Mouse (Mus musculus): Measurements from ENCODE around the gene Hmcn1. TPM values are rescaled to one million over a fixed set of nuclear protein-coding genes. Genes with fewer than 3 reads are reported as not detected.

The Hmcn1 gene
- polyA plus RNA-seq, 1 experiment from 2014 or later, result 3.4 TPM

DNA sequence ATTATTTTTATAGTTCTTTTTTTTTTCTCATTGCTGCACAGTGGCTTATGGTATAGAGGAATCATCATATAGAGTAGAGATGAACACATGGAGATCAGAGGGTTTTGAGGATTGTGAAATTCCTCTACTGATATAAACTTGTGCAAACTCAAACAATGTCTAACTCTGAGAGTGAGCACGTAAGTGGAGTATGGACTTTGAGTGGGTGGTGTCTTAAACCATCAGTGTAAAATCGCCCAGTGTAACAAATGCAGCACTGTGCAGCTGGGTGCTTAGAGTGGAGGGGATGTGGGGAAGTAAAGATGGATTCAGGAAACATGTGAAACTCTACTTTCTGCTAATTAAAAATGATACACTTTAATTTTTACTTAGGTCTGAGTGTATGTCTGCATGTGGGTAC lies 408.8 kb downstream of the Hmcn1 start:
- Histone ChIP-seq H3K9me3 (no peaks in the 10 kb centered on the region), H3K4me3 (replicated peaks) (no peak overlapping the region), H3K4me2 (replicated peaks) (no peak overlapping the region), H3K9ac (no peak overlapping the region), H3K36me3 (no peaks in the 10 kb centered on the region), H3K27me3 (replicated peaks) (no peaks in the 10 kb centered on the region), H3K27ac (no peak overlapping the region), H3K4me1 (replicated peaks) (no peaks in the 10 kb centered on the region)
- peak; percentile 73 for ATAC-seq
- WGBS, result 76% methylated on average over 2 of the region's 2 CpGs

DNA sequence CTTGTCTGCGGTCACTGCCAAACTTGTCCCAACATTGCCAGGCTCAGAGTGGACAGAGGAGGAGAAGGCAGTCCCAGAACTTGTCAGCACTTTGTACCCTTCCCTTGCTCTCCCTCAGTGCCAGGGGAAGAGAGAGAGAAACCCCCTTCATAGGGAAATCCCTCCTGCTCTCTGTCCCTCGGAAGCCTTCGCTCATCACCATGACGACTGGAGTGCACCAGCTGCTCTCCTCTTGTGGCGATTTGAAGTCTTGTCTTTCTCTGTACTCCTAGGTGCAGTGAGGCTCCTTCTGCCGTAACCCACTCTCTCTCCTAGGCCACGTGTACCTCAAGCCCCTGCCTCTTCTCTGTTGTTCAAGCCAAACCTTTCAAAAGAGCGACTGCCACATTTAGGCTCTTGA lies 409.5 kb downstream of the Hmcn1 start:
- Histone ChIP-seq H3K4me1 (replicated peaks) (no peaks in the 10 kb centered on the region), H3K27ac (no peak overlapping the region), H3K27me3 (replicated peaks) (no peaks in the 10 kb centered on the region), H3K4me2 (replicated peaks) (no peak overlapping the region), H3K9me3 (no peaks in the 10 kb centered on the region), H3K4me3 (replicated peaks) (no peak overlapping the region), H3K9ac (no peak overlapping the region), H3K36me3 (no peaks in the 10 kb centered on the region)
- ATAC-seq, result no peak
- 57% methylated on average over 8 of the region's 8 CpGs for WGBS

DNA sequence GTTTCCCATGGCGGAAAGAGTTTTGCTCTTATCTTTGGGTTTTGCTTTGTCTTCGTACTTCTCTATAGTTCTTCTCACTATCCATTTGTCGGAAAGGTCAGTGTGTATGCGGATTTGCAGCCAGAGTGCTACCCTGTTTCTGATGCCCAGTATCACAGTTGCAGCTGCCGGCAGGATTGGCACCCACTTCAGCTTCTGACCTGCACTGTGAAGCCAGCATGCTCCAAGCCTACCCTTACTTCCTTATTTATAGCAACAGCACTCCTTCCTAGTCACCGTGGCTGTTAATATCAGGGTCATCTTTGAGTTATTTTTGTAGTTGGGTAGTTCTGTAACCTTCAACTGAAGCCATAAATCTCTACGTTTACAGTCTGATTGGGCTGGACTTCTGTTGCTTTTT lies 412.7 kb downstream of the Hmcn1 start:
- Histone ChIP-seq H3K36me3 (no peaks in the 10 kb centered on the region), H3K27me3 (replicated peaks) (no peaks in the 10 kb centered on the region), H3K9ac (no peak overlapping the region), H3K27ac (no peak overlapping the region), H3K4me2 (replicated peaks) (no peak overlapping the region), H3K4me3 (replicated peaks) (no peak overlapping the region), H3K4me1 (replicated peaks) (no peaks in the 10 kb centered on the region), H3K9me3 (no peaks in the 10 kb centered on the region)
- 81% methylated on average over 7 of the region's 7 CpGs for WGBS
- ATAC-seq, result no peak

GRCm38 (mm10) chr1:150573407-150573806 lies 419.8 kb downstream of the Hmcn1 start:
- Histone ChIP-seq H3K9me3 (no peaks in the 10 kb centered on the region), H3K27ac (no peak overlapping the region), H3K4me2 (replicated peaks) (no peak overlapping the region), H3K4me3 (replicated peaks) (no peak overlapping the region), H3K4me1 (replicated peaks) (no peaks in the 10 kb centered on the region), H3K36me3 (no peaks in the 10 kb centered on the region), H3K27me3 (replicated peaks) (no peaks in the 10 kb centered on the region), H3K9ac (no peak overlapping the region)
- no peak for ATAC-seq
- 87% methylated on average over 8 of the region's 8 CpGs for WGBS

GRCm38 (mm10) chr1:150570562-150571156 lies 422.6 kb downstream of the Hmcn1 start:
- WGBS, result 62% methylated on average over 4 of the region's 4 CpGs
- no peaks in the 10 kb centered on the region for H3K36me3 ChIP-seq
- no peaks in the 10 kb centered on the region for H3K9me3 ChIP-seq
- H3K27me3 ChIP-seq (replicated peaks), result no peaks in the 10 kb centered on the region
- H3K9ac ChIP-seq, result no peak overlapping the region
- no peak for ATAC-seq
- H3K4me2 ChIP-seq (replicated peaks), result no peak overlapping the region
- H3K4me3 ChIP-seq (replicated peaks), result no peak overlapping the region
- H3K27ac ChIP-seq, result no peak overlapping the region
- no peaks in the 10 kb centered on the region for H3K4me1 ChIP-seq (replicated peaks)

- H3K27ac ChIP-seq, result no peak overlapping the region
- H3K36me3 ChIP-seq, result no peaks in the 10 kb centered on the region
- no peaks in the 10 kb centered on the region for H3K27me3 ChIP-seq (replicated peaks)
- no peak overlapping the region for H3K4me3 ChIP-seq (replicated peaks)
- H3K9me3 ChIP-seq, result no peaks in the 10 kb centered on the region
- H3K4me1 ChIP-seq (replicated peaks), result no peaks in the 10 kb centered on the region
- no peak overlapping the region for H3K4me2 ChIP-seq (replicated peaks)
- WGBS, result 93% methylated on average over 5 of the region's 5 CpGs
- no peak overlapping the region for H3K9ac ChIP-seq
- no peak for ATAC-seq
These were observed 423.3 kb downstream of the Hmcn1 start for GRCm38 (mm10) chr1:150569820-150570543.

DNA sequence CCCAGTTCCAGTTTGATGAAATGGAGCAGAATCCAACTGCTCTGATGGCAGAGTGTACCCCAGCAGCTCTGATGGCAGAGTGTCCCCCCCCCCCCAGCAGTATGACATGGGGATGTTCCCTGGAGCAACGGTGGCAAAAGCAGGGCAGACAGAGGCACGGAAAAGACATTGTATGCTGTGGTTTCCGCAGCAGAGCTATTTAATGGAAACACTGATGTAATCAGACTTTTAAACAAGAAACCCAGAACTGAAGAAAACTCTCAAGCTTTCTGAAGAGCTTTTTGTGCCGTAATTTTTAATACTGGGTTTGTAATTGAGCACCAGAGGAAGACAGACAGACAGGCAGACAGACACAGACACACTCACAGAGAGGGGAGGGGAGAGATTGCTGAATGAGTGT lies 426.9 kb downstream of the Hmcn1 start:
- Histone ChIP-seq H3K27ac (no peak overlapping the region), H3K9ac (no peak overlapping the region), H3K9me3 (no peaks in the 10 kb centered on the region), H3K4me3 (replicated peaks) (no peak overlapping the region), H3K36me3 (no peaks in the 10 kb centered on the region), H3K4me1 (replicated peaks) (no peaks in the 10 kb centered on the region), H3K27me3 (replicated peaks) (no peaks in the 10 kb centered on the region), H3K4me2 (replicated peaks) (no peak overlapping the region)
- WGBS, result 83% methylated on average over 4 of the region's 4 CpGs
- no peak for ATAC-seq

DNA sequence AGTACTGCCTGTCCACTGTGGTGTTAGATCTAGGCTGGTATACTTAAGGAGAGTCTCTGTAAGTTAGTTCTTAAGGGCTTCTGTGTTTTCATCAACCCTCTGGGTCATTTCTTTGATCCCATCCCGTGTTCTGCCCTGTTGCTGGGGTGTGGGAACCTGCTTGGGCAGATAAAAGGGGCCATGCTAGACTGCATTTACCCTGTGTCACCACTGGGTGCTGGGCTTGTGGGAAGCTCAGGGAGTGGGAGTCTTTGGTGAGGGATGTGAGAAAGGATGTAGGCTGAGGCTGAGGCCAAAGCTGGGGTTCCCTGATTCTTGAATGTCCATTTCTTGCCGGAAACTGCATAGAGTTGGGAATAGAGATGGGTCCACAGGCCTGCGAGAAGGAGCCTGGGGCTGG lies 436.6 kb downstream of the Hmcn1 start:
- H3K36me3 ChIP-seq, result no peaks in the 10 kb centered on the region
- no peak for ATAC-seq
- no peaks in the 10 kb centered on the region for H3K27me3 ChIP-seq (replicated peaks)
- WGBS, result 73% methylated on average over 3 of the region's 3 CpGs
- no peak overlapping the region for H3K4me2 ChIP-seq (replicated peaks)
- H3K27ac ChIP-seq, result no peak overlapping the region
- no peaks in the 10 kb centered on the region for H3K9me3 ChIP-seq
- no peak overlapping the region for H3K4me3 ChIP-seq (replicated peaks)
- no peak overlapping the region for H3K9ac ChIP-seq
- H3K4me1 ChIP-seq (replicated peaks), result no peaks in the 10 kb centered on the region

DNA sequence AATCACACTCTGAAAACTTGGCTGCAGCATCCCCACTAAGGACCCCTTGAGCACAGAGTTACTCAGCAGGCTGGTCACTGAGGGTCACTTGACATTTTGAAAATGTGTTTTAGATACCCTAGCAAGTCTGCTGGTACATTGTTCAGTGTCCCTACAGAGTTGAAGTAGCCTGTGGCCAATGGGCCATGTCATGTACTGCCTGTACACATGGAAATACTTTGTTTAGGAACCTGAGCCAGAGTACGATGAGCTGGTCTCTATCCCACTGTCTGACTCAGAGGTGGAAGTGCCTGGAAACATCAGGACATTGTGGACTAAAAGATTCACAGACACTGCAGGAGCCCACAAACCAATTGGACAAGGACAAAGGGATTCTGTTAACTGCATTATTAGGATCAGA lies 441.8 kb downstream of the Hmcn1 start:
- no peak overlapping the region for H3K4me3 ChIP-seq (replicated peaks)
- WGBS, result 71% methylated on average over 1 of the region's 1 CpGs
- ATAC-seq, result no peak
- H3K4me1 ChIP-seq (replicated peaks), result no peaks in the 10 kb centered on the region
- H3K9me3 ChIP-seq, result no peaks in the 10 kb centered on the region
- H3K4me2 ChIP-seq (replicated peaks), result no peak overlapping the region
- H3K27ac ChIP-seq, result no peak overlapping the region
- H3K27me3 ChIP-seq (replicated peaks), result no peaks in the 10 kb centered on the region
- H3K9ac ChIP-seq, result no peak overlapping the region
- no peaks in the 10 kb centered on the region for H3K36me3 ChIP-seq

- H3K9me3 ChIP-seq, result no peaks in the 10 kb centered on the region
- no peak overlapping the region for H3K27ac ChIP-seq
- WGBS, result 78% methylated on average over 3 of the region's 3 CpGs
- H3K36me3 ChIP-seq, result no peaks in the 10 kb centered on the region
- H3K4me3 ChIP-seq (replicated peaks), result no peak overlapping the region
- no peak overlapping the region for H3K9ac ChIP-seq
- H3K27me3 ChIP-seq (replicated peaks), result no peaks in the 10 kb centered on the region
- no peak for ATAC-seq
- no peaks in the 10 kb centered on the region for H3K4me1 ChIP-seq (replicated peaks)
- no peak overlapping the region for H3K4me2 ChIP-seq (replicated peaks)
These were observed 446.8 kb downstream of the Hmcn1 start for GRCm38 (mm10) chr1:150546463-150546862.

- H3K27ac ChIP-seq, result no peak overlapping the region
- no peak overlapping the region for H3K9ac ChIP-seq
- no peaks in the 10 kb centered on the region; the same call in 1 of the 2 replicates for H3K4me1 ChIP-seq (replicated peaks)
- peak; percentile 83 for ATAC-seq
- no peak overlapping the region for H3K4me3 ChIP-seq (replicated peaks)
- no peaks in the 10 kb centered on the region for H3K9me3 ChIP-seq
- no peaks in the 10 kb centered on the region for H3K36me3 ChIP-seq
- no peak overlapping the region for H3K4me2 ChIP-seq (replicated peaks)
- WGBS, result 8% methylated on average over 5 of the region's 5 CpGs
- no peaks in the 10 kb centered on the region for H3K27me3 ChIP-seq (replicated peaks)
These were observed 453.0 kb downstream of the Hmcn1 start for GRCm38 (mm10) chr1:150540267-150540666.

- H3K4me2 ChIP-seq (replicated peaks), result no peak overlapping the region
- 77% methylated on average over 6 of the region's 6 CpGs for WGBS
- H3K27ac ChIP-seq, result no peak overlapping the region
- no peaks in the 10 kb centered on the region; the same call in 1 of the 2 replicates for H3K4me1 ChIP-seq (replicated peaks)
- no peaks in the 10 kb centered on the region for H3K36me3 ChIP-seq
- no peak overlapping the region for H3K4me3 ChIP-seq (replicated peaks)
- H3K9me3 ChIP-seq, result no peaks in the 10 kb centered on the region
- no peak for ATAC-seq
- H3K9ac ChIP-seq, result no peak overlapping the region
- H3K27me3 ChIP-seq (replicated peaks), result no peaks in the 10 kb centered on the region
These were observed 455.7 kb downstream of the Hmcn1 start for GRCm38 (mm10) chr1:150537410-150538128.
